Mouse (Mus musculus) frontal cortex, postnatal 25 days (tissue): ENCODE data around the gene Ccl17.
A peak's percentile ranks its signal among the peaks of the same experiment; 100 is the strongest.

ENCODE experiments used
- DNase-seq, 2 experiments: peaks; one replicate each; pipeline ENCODE4 v3.0.0; 2022; ENCODE audit warnings: low spot score in 2 of 2

Gene Ccl17

DNA sequence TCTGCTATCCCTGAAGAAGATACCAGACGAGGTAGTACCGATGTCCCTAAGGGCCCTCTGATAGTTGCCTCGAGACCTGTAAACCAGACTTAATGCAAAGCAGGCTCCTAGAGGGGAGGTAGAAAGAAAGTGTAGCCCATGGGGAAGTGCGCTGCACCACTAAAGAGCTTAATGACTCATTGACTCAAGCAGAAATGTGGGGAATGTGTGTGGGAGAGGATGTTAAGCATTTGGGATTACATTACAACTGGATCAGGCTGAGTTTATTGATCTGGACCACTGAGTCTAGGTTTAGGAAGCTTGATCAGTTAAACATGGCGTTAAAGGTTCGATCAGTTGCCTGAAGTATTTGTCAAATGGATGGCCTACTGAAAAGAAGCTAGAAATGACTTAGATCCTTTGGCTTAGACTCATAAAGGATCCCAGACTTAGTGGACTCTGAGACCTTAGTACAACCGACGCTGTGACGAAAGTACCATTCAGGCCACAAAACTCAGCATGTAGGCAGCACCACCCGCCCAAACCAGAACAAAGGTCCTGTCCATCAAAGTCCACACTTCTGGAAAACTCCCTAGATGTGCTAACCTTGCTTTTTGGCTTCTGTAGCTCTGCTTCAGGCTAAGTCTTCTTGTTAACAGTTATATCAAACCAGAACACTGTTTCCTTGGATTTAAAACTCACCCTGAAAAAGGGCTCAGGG lies 20.8 kb upstream of the Ccl17 start:
- DNase-seq: no peak

DNA sequence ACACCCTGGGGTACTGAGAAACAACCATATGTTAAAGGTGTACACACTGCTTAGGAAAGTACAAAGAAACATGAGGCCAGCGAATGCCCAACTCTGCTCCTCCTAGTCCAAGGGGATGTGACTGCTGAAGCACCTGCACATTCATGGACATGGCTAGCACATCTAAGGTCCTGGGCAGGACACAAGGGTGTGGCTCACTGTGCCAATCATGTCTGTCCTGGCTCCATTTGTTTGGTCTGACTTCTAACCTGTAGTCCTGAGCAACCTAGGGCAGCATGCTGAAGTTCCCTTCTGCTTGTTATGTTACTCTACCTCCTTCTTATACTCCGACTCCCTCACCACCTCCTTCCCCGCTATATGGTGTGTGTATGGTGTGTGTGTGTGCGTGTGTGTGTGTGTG lies 15.9 kb upstream of the Ccl17 start:
- no peak for DNase-seq

DNA sequence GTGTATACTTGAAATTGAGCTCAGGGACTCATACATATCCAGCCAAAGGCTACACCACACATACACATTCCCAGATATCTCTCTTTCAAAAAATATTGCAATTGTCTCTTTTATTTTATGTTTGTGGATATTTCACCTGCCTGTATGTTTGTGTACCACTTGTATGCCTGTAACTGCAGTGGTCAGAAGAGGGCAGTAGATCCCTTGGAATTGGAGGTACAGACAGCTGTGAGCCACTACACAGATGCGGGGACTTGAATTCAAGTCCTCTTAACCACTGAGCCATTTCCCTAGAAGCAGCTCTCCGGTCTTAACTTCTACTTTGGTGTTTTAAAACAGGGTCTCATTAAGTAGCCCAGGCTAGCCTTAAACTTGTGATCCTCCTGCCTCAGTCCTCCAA lies 15.5 kb upstream of the Ccl17 start:
- no peak for DNase-seq

DNA sequence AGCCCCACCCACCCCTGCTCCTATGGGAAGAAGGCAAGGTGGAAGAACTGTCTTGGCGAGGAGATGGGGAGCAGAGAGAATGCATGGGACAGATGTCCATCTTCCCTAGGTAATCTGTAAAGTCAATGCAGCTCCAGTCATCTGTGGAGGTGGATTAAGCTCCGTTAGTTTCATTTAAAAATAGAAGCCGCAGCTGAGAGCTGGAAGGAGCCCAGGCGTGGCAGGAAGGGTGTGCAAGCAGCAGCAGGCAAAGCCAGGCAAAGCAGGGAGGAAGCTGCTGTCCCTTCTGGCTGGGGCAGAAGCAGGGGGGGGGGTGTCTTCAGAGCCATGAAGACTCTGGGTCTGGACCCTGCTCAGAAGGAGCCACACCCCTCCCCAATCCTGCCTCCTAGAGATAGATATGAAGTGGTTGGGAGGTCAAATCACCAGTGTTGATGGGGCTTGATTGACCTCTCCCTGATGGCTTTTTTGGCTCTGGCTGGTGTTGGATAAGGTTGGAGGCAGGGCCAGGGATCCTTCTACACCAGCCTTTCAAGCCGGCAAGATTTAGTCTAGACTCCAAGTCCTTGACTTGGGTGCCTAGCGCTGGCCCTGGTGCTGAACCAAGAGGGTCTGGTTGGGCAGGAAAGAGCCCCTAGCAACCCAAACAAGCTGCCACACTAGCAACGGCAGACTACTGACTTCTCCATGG lies 9.8 kb upstream of the Ccl17 start:
- no peak for DNase-seq

DNA sequence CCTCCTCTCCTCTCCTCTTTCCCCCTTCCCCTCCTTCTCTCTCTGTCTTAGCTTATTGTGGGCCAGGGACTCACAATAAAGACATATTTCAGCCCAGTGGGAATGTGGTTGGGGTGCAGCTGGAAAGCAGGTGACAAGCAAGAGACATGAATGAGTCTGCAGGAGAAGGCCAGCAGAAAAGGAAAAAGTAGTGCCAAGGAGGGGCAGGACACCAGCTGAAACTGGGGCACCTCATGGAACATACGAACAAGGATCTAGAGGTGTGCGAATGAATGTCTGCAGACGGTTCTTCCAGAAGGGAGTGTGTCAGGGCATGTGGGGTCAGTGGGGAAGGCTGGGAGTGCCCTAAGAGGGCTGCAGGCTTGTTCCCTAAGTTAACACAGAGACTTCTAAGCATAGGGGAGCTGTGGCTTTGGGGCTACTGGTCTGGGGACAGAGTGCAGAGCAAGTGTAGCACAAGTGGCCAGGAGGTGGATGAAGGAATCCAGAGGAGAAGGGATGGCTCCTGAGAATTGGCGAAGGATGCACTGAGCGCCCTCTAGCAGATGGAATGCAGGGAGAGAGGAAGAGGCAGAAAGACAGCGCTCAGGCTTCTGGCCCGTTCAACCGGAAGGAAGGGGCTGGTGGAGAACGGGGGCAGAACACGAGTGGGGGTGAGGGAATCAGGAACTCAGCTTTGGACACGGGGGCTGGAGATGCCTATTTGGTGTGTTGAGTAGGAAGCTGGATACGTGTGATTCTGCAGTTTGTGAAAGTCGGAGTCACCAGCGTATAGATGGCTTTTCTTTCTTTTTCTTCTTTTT lies 8.8 kb upstream of the Ccl17 start:
- DNase-seq: peak in 1 of 2 experiments; percentile 54

DNA sequence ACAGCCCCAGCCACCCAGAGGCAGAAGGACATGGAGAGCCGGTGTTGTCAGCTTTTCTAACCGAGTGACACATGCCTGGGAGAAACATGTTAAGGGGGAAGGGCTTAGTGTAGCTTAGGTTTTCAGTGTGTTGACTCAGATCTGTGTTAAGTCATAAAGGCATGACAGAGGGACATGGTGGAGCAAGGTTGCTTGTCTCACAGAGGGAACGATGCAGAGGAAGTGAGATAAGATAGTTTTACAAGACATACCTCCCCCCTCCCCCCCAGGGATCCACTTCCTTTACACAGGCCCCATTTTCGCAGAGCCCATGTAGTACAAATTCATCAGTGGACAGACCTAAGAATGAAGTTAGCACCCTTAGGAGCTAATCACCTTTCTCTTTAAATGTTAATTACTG lies 7.9 kb upstream of the Ccl17 start:
- DNase-seq: no peak

DNA sequence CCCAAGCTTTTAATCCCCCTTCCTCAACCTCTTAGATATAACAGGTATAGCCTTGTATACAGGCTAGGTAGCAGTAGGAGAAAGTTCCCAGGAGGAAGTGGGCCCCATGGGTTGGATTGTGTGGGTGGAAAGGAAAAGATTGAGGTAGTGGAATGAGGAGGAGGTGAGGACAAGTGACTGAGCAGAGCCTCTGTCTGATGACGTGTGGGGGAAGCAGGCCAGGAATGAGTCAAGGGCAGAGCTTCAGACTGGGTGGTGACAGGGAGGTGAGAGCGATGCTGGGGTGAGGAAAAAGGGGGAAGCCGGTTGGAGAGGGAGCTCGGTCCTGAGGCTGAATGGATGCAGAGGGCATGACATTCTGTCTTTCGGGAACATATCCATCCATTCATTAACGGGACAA lies 6.7 kb upstream of the Ccl17 start:
- DNase-seq: no peak

DNA sequence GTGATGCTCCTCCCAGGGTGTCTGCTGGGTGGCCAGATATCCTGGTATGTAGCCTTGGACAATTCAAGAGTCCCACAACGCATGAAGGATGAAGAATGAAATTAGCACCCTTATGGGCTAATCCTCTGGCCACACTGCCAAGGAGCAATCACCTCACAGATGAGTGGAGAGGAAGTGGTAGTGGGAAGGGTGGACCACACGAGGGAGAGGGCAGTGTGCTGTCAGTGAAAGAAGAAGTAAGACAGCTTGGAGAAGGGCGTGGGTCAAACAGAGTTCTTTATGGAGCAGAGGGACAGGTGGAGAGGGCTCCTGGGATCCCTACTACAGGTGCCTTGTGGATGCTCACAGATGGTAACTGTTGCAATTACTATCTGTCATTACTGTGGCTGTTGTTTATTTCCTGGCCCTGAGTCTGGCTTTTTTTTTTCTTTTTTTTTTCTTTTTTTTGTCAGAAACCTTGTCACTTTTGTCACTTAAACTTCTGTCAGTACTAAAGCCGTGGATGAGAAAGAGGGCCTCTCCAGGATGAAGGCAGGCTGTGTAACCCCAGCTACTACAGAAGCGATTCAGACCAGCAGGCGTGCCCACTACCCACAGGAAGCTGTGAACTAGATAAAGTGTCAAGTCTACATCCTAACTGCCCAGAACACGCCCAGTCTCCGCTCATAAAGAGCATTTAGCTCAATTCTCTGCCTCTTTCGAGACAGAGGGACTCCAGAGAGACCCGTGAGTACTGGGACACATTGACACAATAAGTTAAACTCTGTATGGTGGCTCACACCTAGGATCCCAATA lies 5.5 kb upstream of the Ccl17 start:
- DNase-seq: no peak

DNA sequence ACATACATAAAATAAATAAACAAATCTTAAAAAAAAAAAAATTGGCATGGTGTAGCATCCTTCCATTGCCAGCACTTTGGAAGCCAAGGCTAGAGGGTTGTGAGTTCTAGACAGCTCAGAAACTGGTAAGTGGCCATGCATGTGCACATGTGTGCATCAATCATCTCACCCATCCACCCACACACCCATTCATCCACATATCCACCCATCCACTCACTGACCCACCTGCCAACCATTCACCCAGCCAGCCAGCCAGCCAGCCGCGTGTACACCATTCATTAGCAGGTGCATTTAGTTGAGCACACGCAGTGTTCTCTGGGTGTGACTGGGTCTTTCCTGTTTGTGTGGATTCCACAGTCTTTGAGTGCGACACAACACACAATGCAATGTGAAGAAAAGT lies 4.4 kb upstream of the Ccl17 start:
- no peak for DNase-seq

DNA sequence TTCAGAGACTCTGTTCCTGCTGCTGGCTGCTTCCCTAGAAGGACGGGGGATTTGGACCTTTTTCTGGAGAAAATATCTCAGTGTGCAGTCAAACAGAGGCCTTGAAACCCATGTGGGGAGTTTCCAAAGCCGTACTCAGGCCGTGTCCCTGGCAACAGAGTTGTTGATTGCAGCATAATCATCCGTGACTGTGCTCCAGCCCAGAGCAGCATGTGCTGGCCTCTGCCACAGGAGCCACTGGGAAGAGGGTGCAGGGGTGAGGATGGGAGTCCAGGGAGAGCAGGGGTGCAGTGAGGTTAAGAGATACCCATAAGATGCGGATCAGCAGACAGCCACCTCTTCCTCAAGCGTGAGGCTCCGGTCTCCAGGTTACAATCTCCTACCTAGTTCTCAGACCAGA lies 2.7 kb upstream of the Ccl17 start:
- no peak for DNase-seq

DNA sequence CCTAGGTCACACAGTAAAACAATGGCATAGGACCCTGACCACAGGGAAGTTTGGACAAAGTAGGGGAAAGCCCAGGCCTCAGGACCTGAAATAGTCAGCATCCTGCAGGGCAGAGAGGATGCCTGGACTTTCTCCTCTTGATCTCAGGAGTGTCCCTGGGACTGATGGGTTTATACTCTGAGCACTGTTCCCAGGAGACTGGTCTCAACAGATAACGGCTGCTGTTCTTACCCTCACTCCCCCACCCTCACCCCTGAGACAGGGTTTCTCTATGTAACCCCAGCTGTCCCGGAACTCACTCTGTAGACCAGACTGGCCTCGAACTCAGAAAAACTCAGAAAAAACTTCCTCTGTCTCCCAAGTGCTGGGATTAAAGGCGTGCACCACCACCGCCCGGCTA lies 1.9 kb upstream of the Ccl17 start:
- DNase-seq: no peak

DNA sequence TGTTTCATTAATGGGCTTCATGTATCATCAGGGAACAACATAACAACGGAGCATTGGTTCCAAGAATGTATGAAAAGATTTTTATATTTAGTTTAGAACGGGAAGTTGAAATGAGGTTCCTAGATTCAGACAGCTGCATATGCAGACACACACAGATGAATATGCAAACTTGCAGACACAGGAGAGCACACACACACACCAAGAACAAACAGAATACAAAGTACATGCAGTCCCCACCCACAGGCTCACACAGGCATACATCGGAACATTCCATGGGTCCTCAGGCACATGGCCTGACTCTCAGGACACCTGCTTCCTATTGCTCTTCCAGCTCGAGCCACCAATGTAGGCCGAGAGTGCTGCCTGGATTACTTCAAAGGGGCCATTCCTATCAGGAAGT lies 602 bp downstream of the Ccl17 start:
- DNase-seq: no peak

DNA sequence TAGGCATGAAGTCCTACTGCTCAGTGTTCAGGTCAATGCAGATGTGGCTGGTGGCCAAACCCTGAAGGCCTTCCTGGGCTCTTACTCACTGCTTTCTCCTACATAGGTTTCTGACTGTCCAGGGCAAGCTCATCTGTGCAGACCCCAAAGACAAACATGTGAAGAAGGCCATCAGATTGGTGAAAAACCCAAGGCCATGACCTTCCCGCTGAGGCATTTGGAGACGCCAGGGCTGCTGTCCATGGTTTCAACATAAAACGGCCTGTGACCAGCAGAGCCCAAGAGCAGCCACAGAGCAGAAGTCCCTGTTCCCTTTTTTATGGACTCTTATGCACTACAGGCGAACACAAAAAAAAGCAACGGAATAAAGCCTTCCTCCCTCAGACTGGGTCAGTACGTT lies 1.4 kb downstream of the Ccl17 start:
- no peak for DNase-seq

DNA sequence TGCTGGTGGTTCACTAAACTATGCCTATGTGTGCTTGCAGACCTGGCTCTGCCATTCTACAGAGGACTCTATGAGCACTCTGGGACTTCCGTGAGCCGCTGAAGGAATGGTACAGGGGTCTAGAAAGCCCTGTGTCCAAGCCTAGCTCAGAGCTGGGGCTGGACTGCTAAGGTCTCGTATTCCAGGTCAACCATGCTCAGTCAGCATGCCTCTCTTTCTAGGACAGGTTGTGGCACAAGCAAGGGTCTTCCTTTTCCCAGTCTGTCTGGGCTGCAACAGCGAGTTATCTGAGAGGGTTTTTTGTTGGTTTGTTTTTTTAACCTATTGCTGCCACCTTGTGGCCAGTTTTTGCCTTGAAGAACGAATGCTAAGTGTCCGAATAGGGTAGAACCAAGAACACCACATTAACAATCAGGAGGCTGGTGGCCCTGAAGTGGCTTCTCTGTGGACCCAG lies 2.4 kb downstream of the Ccl17 start:
- DNase-seq: peak; percentile 92 to 96

DNA sequence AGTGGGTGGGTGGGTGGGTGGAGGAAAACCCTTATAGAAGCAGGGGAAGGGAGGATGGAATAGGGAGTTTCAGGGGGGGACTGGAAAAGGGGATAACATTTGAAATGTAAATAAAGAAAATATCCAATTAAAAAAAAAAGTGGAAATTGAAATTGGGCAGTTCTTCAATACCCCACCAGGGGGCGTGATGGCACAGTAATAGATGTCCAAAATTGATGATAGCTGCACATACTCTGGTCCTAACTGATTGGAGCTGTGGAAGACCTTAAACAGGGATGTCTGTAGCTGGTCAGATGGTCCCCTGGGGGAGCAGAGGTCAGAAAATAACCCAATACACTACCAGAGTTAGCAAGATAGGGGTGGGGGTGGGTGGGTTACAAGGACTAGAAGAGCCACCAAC lies 4.3 kb downstream of the Ccl17 start:
- no peak for DNase-seq

DNA sequence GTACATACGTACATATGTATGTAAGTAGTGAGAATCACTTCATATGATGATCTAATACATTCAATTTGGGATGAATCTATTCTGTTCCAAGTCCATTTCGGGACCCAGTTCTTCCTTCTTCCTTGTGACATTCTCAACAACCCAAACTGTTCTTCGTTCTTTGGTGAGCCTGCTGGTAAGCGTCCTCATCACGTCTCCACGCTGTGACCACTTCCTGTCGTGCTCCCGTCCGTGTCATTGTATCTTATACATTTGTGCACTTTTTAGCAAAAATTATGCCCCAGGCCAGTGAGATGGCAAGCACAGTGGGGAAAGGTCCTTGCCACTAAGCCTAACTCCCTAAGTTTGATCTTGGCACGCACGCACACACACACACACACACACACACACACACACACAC lies 7.7 kb downstream of the Ccl17 start:
- no peak for DNase-seq

DNA sequence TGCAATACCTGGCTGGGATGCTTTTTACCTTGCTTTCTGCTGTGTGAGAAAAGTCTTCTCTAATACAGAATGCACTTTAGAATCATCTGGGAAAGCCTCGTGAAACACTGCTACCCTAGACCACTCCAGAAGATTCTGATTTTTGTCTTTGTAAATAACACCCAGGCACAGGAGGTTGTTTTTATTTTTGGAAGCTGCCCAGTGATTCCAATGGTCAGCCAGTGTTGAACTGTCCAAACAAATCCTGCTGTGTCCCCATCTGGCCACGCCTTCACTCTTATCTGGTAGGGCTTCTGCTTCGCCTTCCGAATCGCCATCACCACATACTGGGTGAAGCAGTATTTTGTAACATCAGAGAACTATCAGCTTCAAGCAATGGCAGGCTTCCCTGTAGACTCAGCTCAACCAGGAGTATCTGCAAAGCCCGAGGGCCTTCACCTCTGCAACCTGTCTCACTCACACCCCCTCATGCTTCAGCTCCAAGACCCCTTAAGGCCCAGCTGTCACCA lies 9.5 kb downstream of the Ccl17 start:
- no peak for DNase-seq

DNA sequence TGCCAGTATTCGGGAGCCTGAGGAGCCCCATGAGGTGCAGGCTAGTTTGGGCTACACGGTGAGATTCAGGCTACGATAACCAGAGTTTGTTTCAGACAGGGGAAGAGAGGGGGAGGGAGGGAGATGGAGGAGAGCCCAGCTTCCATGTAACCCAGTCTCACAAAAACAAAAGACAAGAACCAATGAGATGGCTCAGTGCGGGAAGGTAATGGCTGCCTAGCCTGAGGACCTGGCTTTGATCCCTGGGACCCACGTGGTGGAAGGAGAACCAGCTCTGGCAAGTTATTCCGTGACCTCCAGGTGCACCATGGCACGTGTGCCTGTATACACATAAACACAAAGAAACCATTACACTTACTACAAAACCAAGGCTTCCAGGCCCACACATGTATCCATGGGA lies 10.3 kb downstream of the Ccl17 start:
- DNase-seq: no peak

DNA sequence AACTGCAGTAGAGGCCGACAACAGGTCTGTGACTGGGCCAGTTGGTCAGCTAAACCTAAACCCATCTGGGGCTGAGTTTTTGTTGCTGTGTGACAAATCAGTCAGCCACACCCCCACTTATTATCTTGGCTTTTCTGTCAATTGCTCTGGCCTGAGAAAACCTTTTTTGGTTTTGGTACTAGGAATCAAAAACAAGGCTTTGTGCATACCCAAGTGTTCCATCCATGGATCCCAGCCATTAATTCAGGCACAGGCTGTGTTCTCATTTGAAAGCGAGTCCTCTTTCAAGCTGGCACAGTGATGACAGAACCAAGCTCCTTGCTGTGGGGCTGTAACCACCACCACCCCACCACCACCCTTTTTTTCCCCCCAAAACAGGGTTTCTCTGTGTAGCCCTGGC lies 11.1 kb downstream of the Ccl17 start:
- DNase-seq: no peak

DNA sequence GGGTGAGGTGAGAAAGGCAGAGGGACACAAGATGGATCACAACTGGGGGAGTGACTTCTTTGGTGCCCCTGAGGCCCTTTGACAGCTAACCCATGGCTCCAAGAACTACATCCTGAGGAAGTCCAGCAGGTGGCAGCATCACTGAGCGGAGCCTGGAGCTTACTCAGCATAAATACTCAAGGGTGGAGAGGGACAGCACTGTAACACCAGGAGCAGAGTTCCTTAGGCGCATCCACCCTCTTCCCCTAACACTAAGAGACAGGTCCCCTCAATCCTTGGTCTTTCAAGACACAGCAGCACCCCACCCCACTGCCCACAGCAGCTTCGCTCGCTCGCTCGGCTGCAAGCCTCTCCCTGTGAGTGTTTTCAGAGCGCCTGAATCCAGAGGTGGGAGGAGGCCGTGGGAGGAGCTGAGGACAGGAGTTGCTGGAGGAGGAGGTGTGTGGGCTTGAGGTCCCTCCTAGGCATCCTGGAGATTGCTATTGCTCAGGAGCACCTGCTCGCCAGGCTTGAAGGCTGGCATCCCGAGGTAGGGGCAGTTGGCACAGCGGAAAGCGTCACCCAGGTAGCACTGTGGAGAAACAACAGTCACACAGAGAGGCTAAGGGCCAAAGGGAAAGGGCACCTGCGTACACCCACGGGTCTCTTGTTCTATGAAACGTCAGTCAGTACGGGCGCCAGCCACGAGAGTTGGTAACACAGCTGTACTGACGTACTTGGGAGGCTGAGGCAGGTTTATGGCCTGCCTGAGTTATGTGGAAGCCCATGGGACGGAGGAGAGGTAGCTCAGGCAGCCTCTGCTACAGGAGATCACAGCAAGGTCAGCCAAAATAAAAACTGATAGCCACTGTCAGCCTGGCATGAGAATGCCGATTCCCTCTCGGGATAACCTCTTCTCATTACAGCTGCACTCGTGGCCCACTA lies 12.6 kb downstream of the Ccl17 start:
- DNase-seq: no peak

DNA sequence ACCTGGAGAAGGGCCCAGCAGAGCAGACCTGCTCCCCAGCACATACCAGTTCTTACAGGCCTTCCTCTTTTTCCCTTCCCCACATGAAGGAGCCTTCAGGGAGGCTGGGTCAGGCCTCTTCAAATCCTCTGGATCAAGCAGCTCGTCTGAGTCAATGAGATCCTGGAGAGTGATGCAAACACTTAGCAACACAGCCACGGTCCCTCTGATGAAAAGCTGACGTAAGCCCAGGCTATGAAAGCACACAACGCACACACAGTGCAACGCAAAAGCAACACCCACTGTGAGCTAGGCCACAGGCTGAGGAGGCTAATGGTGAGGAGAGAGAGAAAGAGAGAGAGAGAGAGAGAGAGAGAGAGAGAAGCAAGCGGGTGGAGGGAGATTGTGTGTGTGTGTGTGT lies 14.9 kb downstream of the Ccl17 start:
- no peak for DNase-seq
